Mouse (Mus musculus) stomach, embryonic 14.5 days (tissue): Measurements from ENCODE around the gene Iffo2. TPM values are rescaled to one million over a fixed set of nuclear protein-coding genes. Genes with fewer than 3 reads are reported as not detected.

ENCODE experiments used
- ATAC-seq: fragments of 200-750 bp; cut with Nextera tagmentation; 2 replicates; pipeline ENCODE4 v1.8.0; 2017; ENCODE audit warnings: low read depth, moderate TSS enrichment; ENCODE audit not compliant: insufficient number of reproducible peaks, insufficient read depth, low FRiP score
- H3K27ac ChIP-seq: fragments of 300-500 bp; sonication (generic); 2 replicates; pipeline ENCODE4 v1.5.1; 2014; ENCODE audit warnings: mild to moderate bottlenecking, low read length, moderate library complexity, mixed read lengths
- H3K27me3 ChIP-seq: fragments of 300-500 bp; sonication (generic); 2 replicates; pipeline ENCODE4 v1.6.1; 2014; ENCODE audit warnings: low read length, control low read depth, mixed read lengths; ENCODE audit not compliant: control insufficient read depth, insufficient read depth
- H3K36me3 ChIP-seq: fragments of 300-500 bp; sonication (generic); 2 replicates; pipeline ENCODE4 v1.6.1; 2014; ENCODE audit warnings: mild to moderate bottlenecking, control low read depth, low read length, moderate library complexity, mixed read lengths; ENCODE audit not compliant: control insufficient read depth, insufficient read depth
- H3K4me1 ChIP-seq: fragments of 300-500 bp; sonication (generic); 2 replicates; pipeline ENCODE4 v1.6.1; 2014; ENCODE audit warnings: low read length, control low read depth, mixed read lengths; ENCODE audit not compliant: control insufficient read depth, insufficient read depth
- H3K4me2 ChIP-seq: fragments of 300-500 bp; sonication (generic); replicated peaks from 2 replicates; pipeline ENCODE4 v1.6.1; 2014; ENCODE audit warnings: low read depth, low read length, control low read depth
- H3K4me3 ChIP-seq: fragments of 300-500 bp; sonication (generic); 2 replicates; pipeline ENCODE4 v1.5.1; 2014; ENCODE audit warnings: low read depth, low read length, control low read depth
- H3K9ac ChIP-seq: fragments of 300-500 bp; sonication (generic); replicated peaks from 2 replicates; pipeline ENCODE4 v1.6.1; 2014; ENCODE audit warnings: low read depth, mild to moderate bottlenecking, control low read depth, low read length, moderate library complexity, mixed read lengths
- H3K9me3 ChIP-seq: fragments of 300-500 bp; sonication (generic); 2 replicates; pipeline ENCODE4 v1.6.1; 2016; ENCODE audit warnings: low read depth, low read length, control low read depth; ENCODE audit not compliant: control insufficient read depth
- WGBS: fragments of 180-500 bp; shearing (Covaris S2); extraction: QIAGEN DNeasy Blood & Tissue Kit; methylation state at CpG from one replicate; pipeline ENCODE4 v1.1.7; 2014; 5-methylcytosine and 5-hydroxymethylcytosine counted together
- polyA plus RNA-seq: library from polyadenylated mRNA; unstranded; fragments of >200 nt; fragmentation: Nextera tagmentation; extraction: Ambion mirVana; gene quantifications from 2 replicates; pipeline ENCODE4 v1.2.1, GENCODE M21; 2014

Gene Iffo2
- polyA plus RNA-seq, 1 experiment from 2014 or later = 6.1 TPM

DNA sequence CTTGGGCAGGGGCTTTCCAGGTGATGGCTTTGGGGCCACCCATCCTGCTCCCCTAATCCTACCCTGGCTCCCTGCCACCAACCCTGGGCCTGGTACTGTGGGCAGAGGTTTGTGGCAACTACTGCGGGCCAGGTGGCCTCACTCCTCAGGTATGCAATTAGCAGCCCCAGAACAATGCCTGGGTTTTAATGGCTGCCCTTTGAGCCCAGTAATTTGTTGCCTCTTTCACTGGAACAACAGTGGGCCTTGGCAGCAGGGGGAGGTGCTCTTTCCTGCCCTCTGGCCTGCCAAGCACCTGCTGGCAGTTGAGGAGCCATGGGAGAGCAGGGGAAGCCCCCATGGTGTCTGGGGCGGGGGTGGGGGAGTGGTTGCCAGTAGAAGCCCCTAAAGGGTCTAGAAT, 21.3 kb upstream of the Iffo2 start:
- no peak overlapping the region for H3K4me2 ChIP-seq
- no peak overlapping the region for H3K4me3 ChIP-seq

GRCm38 (mm10) chr4:139511557-139511956, 18.8 kb upstream of the Iffo2 start:
- Histone ChIP-seq H3K9me3 (no peaks in the 10 kb centered on the region), H3K9ac (no peak overlapping the region), H3K27ac (no peak overlapping the region), H3K4me3 (no peak overlapping the region), H3K36me3 (no peaks in the 10 kb centered on the region), H3K27me3 (no peaks in the 10 kb centered on the region), H3K4me1 (no peaks in the 10 kb centered on the region), H3K4me2 (no peak overlapping the region)
- ATAC-seq = no peak
- WGBS = 75% methylated on average over 2 of the region's 2 CpGs

More for the DNA sequence above, 21.3 kb upstream of the Iffo2 start:
- no peak overlapping the region for H3K9ac ChIP-seq
- H3K4me1 ChIP-seq = no peaks in the 10 kb centered on the region
- no peaks in the 10 kb centered on the region for H3K27me3 ChIP-seq
- no peaks in the 10 kb centered on the region for H3K9me3 ChIP-seq
- ATAC-seq = no peak
- H3K27ac ChIP-seq = no peak overlapping the region
- no peaks in the 10 kb centered on the region for H3K36me3 ChIP-seq
- 69% methylated on average over 2 of the region's 2 CpGs for WGBS

- WGBS = 79% methylated on average over 2 of the region's 2 CpGs
- no peaks in the 10 kb centered on the region for H3K9me3 ChIP-seq
- no peak overlapping the region for H3K4me3 ChIP-seq
- no peak for ATAC-seq
- no peaks in the 10 kb centered on the region for H3K36me3 ChIP-seq
- H3K4me2 ChIP-seq = no peak overlapping the region
- no peak overlapping the region for H3K27ac ChIP-seq
- H3K27me3 ChIP-seq = no peaks in the 10 kb centered on the region
- H3K4me1 ChIP-seq = no peaks in the 10 kb centered on the region
- H3K9ac ChIP-seq = no peak overlapping the region
Observed at GRCm38 (mm10) chr4:139512985-139513384, 17.4 kb upstream of the Iffo2 start.

GRCm38 (mm10) chr4:139519221-139519620, 11.1 kb upstream of the Iffo2 start:
- Histone ChIP-seq H3K27me3 (no peaks in the 10 kb centered on the region), H3K4me2 (no peak overlapping the region), H3K27ac (no peak overlapping the region), H3K36me3 (no peaks in the 10 kb centered on the region), H3K4me1 (no peaks in the 10 kb centered on the region), H3K4me3 (no peak overlapping the region), H3K9ac (no peak overlapping the region), H3K9me3 (no peaks in the 10 kb centered on the region)
- WGBS = 58% methylated on average over 6 of the region's 6 CpGs
- no peak for ATAC-seq

GRCm38 (mm10) chr4:139521926-139522325, 8.4 kb upstream of the Iffo2 start:
- 87% methylated on average over 10 of the region's 10 CpGs for WGBS
- Histone ChIP-seq H3K9me3 (no peaks in the 10 kb centered on the region), H3K27me3 (no peaks in the 10 kb centered on the region), H3K4me2 (no peak overlapping the region), H3K27ac (no peak overlapping the region), H3K9ac (no peak overlapping the region), H3K36me3 (no peaks in the 10 kb centered on the region), H3K4me3 (no peak overlapping the region), H3K4me1 (no peaks in the 10 kb centered on the region)
- ATAC-seq = no peak

- no peak overlapping the region for H3K4me3 ChIP-seq
- no peak for ATAC-seq
- WGBS = 71% methylated on average over 12 of the region's 12 CpGs
- H3K27me3 ChIP-seq = no peaks in the 10 kb centered on the region
- H3K9me3 ChIP-seq = no peaks in the 10 kb centered on the region
- no peaks in the 10 kb centered on the region for H3K36me3 ChIP-seq
- H3K27ac ChIP-seq = no peak overlapping the region
- no peak overlapping the region for H3K9ac ChIP-seq
- no peaks in the 10 kb centered on the region for H3K4me1 ChIP-seq
- no peak overlapping the region for H3K4me2 ChIP-seq
Observed at GRCm38 (mm10) chr4:139526475-139526874, 3.9 kb upstream of the Iffo2 start.

GRCm38 (mm10) chr4:139532081-139532480, 1.7 kb downstream of the Iffo2 start:
- WGBS = 87% methylated on average over 10 of the region's 10 CpGs
- ATAC-seq = no peak
- H3K4me1 ChIP-seq = peaks cover 15% of the 10 kb centered on the region; the same call in 1 of the 2 replicates
- no peaks in the 10 kb centered on the region for H3K9me3 ChIP-seq
- no peaks in the 10 kb centered on the region for H3K27me3 ChIP-seq
- no peak overlapping the region for H3K4me3 ChIP-seq
- H3K9ac ChIP-seq = no peak overlapping the region
- no peak overlapping the region for H3K4me2 ChIP-seq
- H3K36me3 ChIP-seq = no peaks in the 10 kb centered on the region
- no peak overlapping the region for H3K27ac ChIP-seq

GRCm38 (mm10) chr4:139535127-139535695, 4.9 kb downstream of the Iffo2 start:
- 28% methylated on average over 12 of the region's 12 CpGs for WGBS
- no peaks in the 10 kb centered on the region for H3K9me3 ChIP-seq
- no peak overlapping the region for H3K4me2 ChIP-seq
- peaks cover 15% of the 10 kb centered on the region; the same call in 1 of the 2 replicates for H3K4me1 ChIP-seq
- ATAC-seq = peak; percentile 76
- no peak overlapping the region for H3K4me3 ChIP-seq
- no peaks in the 10 kb centered on the region for H3K36me3 ChIP-seq
- no peak overlapping the region for H3K9ac ChIP-seq
- no peaks in the 10 kb centered on the region for H3K27me3 ChIP-seq
- peak overlapping the region; percentile 78; the same call in 1 of the 2 replicates for H3K27ac ChIP-seq

- Histone ChIP-seq H3K27me3 (no peaks in the 10 kb centered on the region), H3K4me2 (no peak overlapping the region), H3K4me1 (peaks cover 15% of the 10 kb centered on the region; the same call in 1 of the 2 replicates), H3K9me3 (no peaks in the 10 kb centered on the region), H3K4me3 (no peak overlapping the region), H3K36me3 (no peaks in the 10 kb centered on the region), H3K9ac (no peak overlapping the region), H3K27ac (peak overlapping the region; percentile 78; the same call in 1 of the 2 replicates)
- 50% methylated on average over 7 of the region's 7 CpGs for WGBS
- ATAC-seq = peak; percentile 39; the same call in 1 of the 2 replicates
Observed at GRCm38 (mm10) chr4:139535719-139536118, 5.4 kb downstream of the Iffo2 start.
